Mouse (Mus musculus) hindbrain, embryonic 11.5 days (tissue): ENCODE data around the gene Avpi1. TPM values are rescaled to one million over a fixed set of nuclear protein-coding genes. Genes with fewer than 3 reads are reported as not detected.
A peak's percentile ranks its signal among the peaks of the same experiment; 100 is the strongest.

Experiments used
- ATAC-seq: fragments of 200-750 bp; cut with Nextera tagmentation; 2 replicates; pipeline ENCODE4 v1.8.0; 2017; ENCODE audit warnings: mild to moderate bottlenecking, moderate TSS enrichment, moderate library complexity; ENCODE audit not compliant: low FRiP score
- DNase-seq: peaks from one replicate; pipeline ENCODE4 v3.0.0-alpha.2; 2015; ENCODE audit warnings: low spot score
- H3K27ac ChIP-seq: fragments of 300-500 bp; sonication (generic); 2 replicates; pipeline ENCODE4 v1.5.1; 2014; ENCODE audit warnings: mild to moderate bottlenecking, low read depth, low read length
- H3K27me3 ChIP-seq: fragments of 300-500 bp; sonication (generic); 2 replicates; pipeline ENCODE4 v1.6.1; 2014; ENCODE audit warnings: mild to moderate bottlenecking, low read length, moderate library complexity, mixed read lengths; ENCODE audit not compliant: control insufficient read depth, insufficient read depth
- H3K36me3 ChIP-seq: fragments of 300-500 bp; sonication (generic); 2 replicates; pipeline ENCODE4 v1.6.1; 2014; ENCODE audit warnings: mild to moderate bottlenecking, low read length, moderate library complexity, mixed read lengths; ENCODE audit not compliant: control insufficient read depth, insufficient read depth
- H3K4me1 ChIP-seq: fragments of 300-500 bp; sonication (generic); replicated peaks from 2 replicates; pipeline ENCODE4 v1.6.1; 2014; ENCODE audit warnings: low read length, mixed read lengths; ENCODE audit not compliant: control insufficient read depth, insufficient read depth
- H3K4me2 ChIP-seq: fragments of 300-500 bp; sonication (generic); replicated peaks from 2 replicates; pipeline ENCODE4 v1.6.1; 2014; ENCODE audit warnings: mild to moderate bottlenecking, low read depth, low read length
- H3K4me3 ChIP-seq: fragments of 300-500 bp; sonication (generic); 2 replicates; pipeline ENCODE4 v1.5.1; 2014; ENCODE audit warnings: low read depth, low read length
- H3K9ac ChIP-seq: fragments of 300-500 bp; sonication (generic); 2 replicates; pipeline ENCODE4 v1.6.1; 2014; ENCODE audit warnings: low read depth, low read length
- H3K9me3 ChIP-seq: fragments of 300-500 bp; sonication (generic); 2 replicates; pipeline ENCODE4 v1.6.1; 2016; ENCODE audit warnings: low read length; ENCODE audit not compliant: control insufficient read depth
- WGBS: fragments of 180-500 bp; shearing (Covaris S2); extraction: QIAGEN DNeasy Blood & Tissue Kit; methylation state at CpG from one replicate; pipeline ENCODE4 v1.1.7; 2014; 5-methylcytosine and 5-hydroxymethylcytosine counted together
- polyA plus RNA-seq: library from polyadenylated mRNA; unstranded; fragments of >200 nt; fragmentation: Nextera tagmentation; extraction: Ambion mirVana; gene quantifications from 2 replicates; pipeline ENCODE4 v1.2.1, GENCODE M21; 2014

Avpi1 gene
- 11.0 and 14.1 TPM in 2 replicates for polyA plus RNA-seq

- Histone ChIP-seq H3K27me3 (0 out of 2 replicates have a peak, but pooled peaks cover 3% of the 10 kb centered on the region), H3K4me2 (peak within 1 kb of the TSS; percentile 98), H3K27ac (no peak within 1 kb of the TSS), H3K4me1 (peaks cover 3% of the 10 kb centered on the region; the same call in 1 of the 2 replicates), H3K36me3 (no peaks in the 10 kb centered on the region), H3K9ac (peak within 1 kb of the TSS; percentile 69), H3K9me3 (no peaks in the 10 kb centered on the region), H3K4me3 (peak within 1 kb of the TSS; percentile 61)
- under 1% methylated on average over 54 of the region's 54 CpGs for WGBS
- ATAC-seq (peak; percentile 96), DNase-seq (peak; percentile 95)
These were observed at the start of gene Avpi1 for GRCm38 (mm10) chr19:42128787-42129508. Gene Avpi1, minus strand, starts transcription at chr19:42129059.

GRCm38 (mm10) chr19:42177461-42177860, 48.6 kb upstream of the Avpi1 start:
- no peak overlapping the region for H3K4me2 ChIP-seq
- no peak for DNase-seq
- H3K36me3 ChIP-seq, result peaks cover 4% of the 10 kb centered on the region; the same call in 1 of the 2 replicates
- WGBS, result 100% methylated on average over 2 of the region's 2 CpGs
- H3K4me1 ChIP-seq, result no peaks in the 10 kb centered on the region
- no peak overlapping the region for H3K9ac ChIP-seq
- no peaks in the 10 kb centered on the region for H3K27me3 ChIP-seq
- no peak for ATAC-seq
- no peaks in the 10 kb centered on the region for H3K9me3 ChIP-seq
- H3K27ac ChIP-seq, result no peak overlapping the region
- H3K4me3 ChIP-seq, result no peak overlapping the region

GRCm38 (mm10) chr19:42176841-42177240, 48.0 kb upstream of the Avpi1 start:
- no peak for ATAC-seq
- Histone ChIP-seq H3K27me3 (no peaks in the 10 kb centered on the region), H3K4me3 (no peak overlapping the region), H3K9me3 (no peaks in the 10 kb centered on the region), H3K4me1 (no peaks in the 10 kb centered on the region), H3K4me2 (no peak overlapping the region), H3K9ac (no peak overlapping the region), H3K36me3 (peaks cover 4% of the 10 kb centered on the region; the same call in 1 of the 2 replicates), H3K27ac (no peak overlapping the region)
- no peak for DNase-seq
- 86% methylated on average over 7 of the region's 7 CpGs for WGBS

- Histone ChIP-seq H3K27me3 (0 out of 2 replicates have a peak, but pooled peaks cover 7% of the 10 kb centered on the region), H3K9ac (peak overlapping the region; percentile 90), H3K4me1 (peaks cover 6% of the 10 kb centered on the region; the same call in 1 of the 2 replicates), H3K4me3 (peak overlapping the region; percentile 92), H3K4me2 (peak overlapping the region; percentile 92), H3K27ac (peak overlapping the region; percentile 47; the same call in 1 of the 2 replicates), H3K36me3 (no peaks in the 10 kb centered on the region), H3K9me3 (no peaks in the 10 kb centered on the region)
- WGBS, result 2% methylated on average over 52 of the region's 56 CpGs
- DNase-seq (peak; percentile 96), ATAC-seq (peak; percentile 92)
These were observed 41.4 kb upstream of the Avpi1 start for GRCm38 (mm10) chr19:42170025-42170969.

- H3K27me3 ChIP-seq, result 0 out of 2 replicates have a peak, but pooled peaks cover 7% of the 10 kb centered on the region
- no peak overlapping the region for H3K4me3 ChIP-seq
- H3K4me2 ChIP-seq, result no peak overlapping the region
- peaks cover 6% of the 10 kb centered on the region; the same call in 1 of the 2 replicates for H3K4me1 ChIP-seq
- no peak for ATAC-seq
- H3K36me3 ChIP-seq, result no peaks in the 10 kb centered on the region
- H3K9ac ChIP-seq, result no peak overlapping the region
- no peak for DNase-seq
- 79% methylated on average over 10 of the region's 10 CpGs for WGBS
- H3K9me3 ChIP-seq, result no peaks in the 10 kb centered on the region
- no peak overlapping the region for H3K27ac ChIP-seq
These were observed 40.6 kb upstream of the Avpi1 start for GRCm38 (mm10) chr19:42169322-42169975.

GRCm38 (mm10) chr19:42167489-42167888, 38.6 kb upstream of the Avpi1 start:
- H3K9me3 ChIP-seq, result no peaks in the 10 kb centered on the region
- H3K9ac ChIP-seq, result no peak overlapping the region
- H3K4me3 ChIP-seq, result no peak overlapping the region
- H3K4me1 ChIP-seq, result peaks cover 6% of the 10 kb centered on the region; the same call in 1 of the 2 replicates
- H3K27ac ChIP-seq, result no peak overlapping the region
- no peaks in the 10 kb centered on the region for H3K36me3 ChIP-seq
- 62% methylated on average over 9 of the region's 9 CpGs for WGBS
- H3K4me2 ChIP-seq, result no peak overlapping the region
- DNase-seq (no peak), ATAC-seq (no peak)
- H3K27me3 ChIP-seq, result 0 out of 2 replicates have a peak, but pooled peaks cover 7% of the 10 kb centered on the region

GRCm38 (mm10) chr19:42166766-42167165, 37.9 kb upstream of the Avpi1 start:
- no peak for DNase-seq
- H3K36me3 ChIP-seq, result no peaks in the 10 kb centered on the region
- no peak overlapping the region for H3K4me2 ChIP-seq
- peaks cover 6% of the 10 kb centered on the region; the same call in 1 of the 2 replicates for H3K4me1 ChIP-seq
- no peak for ATAC-seq
- WGBS, result 60% methylated on average over 3 of the region's 3 CpGs
- no peak overlapping the region for H3K9ac ChIP-seq
- H3K9me3 ChIP-seq, result no peaks in the 10 kb centered on the region
- H3K4me3 ChIP-seq, result no peak overlapping the region
- H3K27ac ChIP-seq, result no peak overlapping the region
- 0 out of 2 replicates have a peak, but pooled peaks cover 7% of the 10 kb centered on the region for H3K27me3 ChIP-seq

- H3K36me3 ChIP-seq, result no peaks in the 10 kb centered on the region
- DNase-seq (peak; percentile 94), ATAC-seq (no peak)
- 0 out of 2 replicates have a peak, but pooled peaks cover 7% of the 10 kb centered on the region for H3K27me3 ChIP-seq
- no peak overlapping the region for H3K27ac ChIP-seq
- H3K9ac ChIP-seq, result no peak overlapping the region; the same call in 1 of the 2 replicates
- H3K9me3 ChIP-seq, result no peaks in the 10 kb centered on the region
- no peak overlapping the region for H3K4me3 ChIP-seq
- WGBS, result 4% methylated on average over 12 of the region's 12 CpGs
- no peak overlapping the region for H3K4me2 ChIP-seq
- H3K4me1 ChIP-seq, result peaks cover 2% of the 10 kb centered on the region; the same call in 1 of the 2 replicates
These were observed 37.3 kb upstream of the Avpi1 start for GRCm38 (mm10) chr19:42166130-42166529.
